Mouse (Mus musculus) embryonic facial prominence, embryonic 12.5 days (tissue): Measurements from ENCODE around the gene Ccdc107. TPM values are rescaled to one million over a fixed set of nuclear protein-coding genes. Genes with fewer than 3 reads are reported as not detected.

Experiments
- ATAC-seq: fragments of 200-750 bp; cut with Nextera tagmentation; 2 replicates; pipeline ENCODE4 v1.8.0; 2017; ENCODE audit not compliant: insufficient number of reproducible peaks, insufficient read depth, low FRiP score, low TSS enrichment
- H3K27ac ChIP-seq: fragments of 300-500 bp; sonication (generic); 2 replicates; pipeline ENCODE4 v1.5.1; 2016; ENCODE audit warnings: mild to moderate bottlenecking
- H3K27me3 ChIP-seq: fragments of 300-500 bp; sonication (generic); 2 replicates; pipeline ENCODE4 v1.6.1; 2016; ENCODE audit warnings: mild to moderate bottlenecking, moderate library complexity
- H3K36me3 ChIP-seq: fragments of 300-500 bp; sonication (generic); 2 replicates; pipeline ENCODE4 v1.6.1; 2016; ENCODE audit warnings: mild to moderate bottlenecking
- H3K4me1 ChIP-seq: fragments of 300-500 bp; sonication (generic); 2 replicates; pipeline ENCODE4 v1.6.1; 2016
- H3K4me2 ChIP-seq: fragments of 300-500 bp; sonication (generic); replicated peaks from 2 replicates; pipeline ENCODE4 v1.6.1; 2016; ENCODE audit warnings: mild to moderate bottlenecking, moderate library complexity
- H3K4me3 ChIP-seq: fragments of 300-500 bp; sonication (generic); 2 replicates; pipeline ENCODE4 v1.5.1; 2016; ENCODE audit warnings: mild to moderate bottlenecking
- H3K9ac ChIP-seq: fragments of 300-500 bp; sonication (generic); 2 replicates; pipeline ENCODE4 v1.6.1; 2016; ENCODE audit warnings: mild to moderate bottlenecking, moderate library complexity
- H3K9me3 ChIP-seq: fragments of 300-500 bp; sonication (generic); 2 replicates; pipeline ENCODE4 v1.6.1; 2016; ENCODE audit warnings: mild to moderate bottlenecking, moderate library complexity
- WGBS: fragments of 180-500 bp; shearing (Covaris S2); methylation state at CpG from one replicate; pipeline ENCODE4 v1.1.7; 2016; 5-methylcytosine and 5-hydroxymethylcytosine counted together
- polyA plus RNA-seq: library from polyadenylated mRNA; unstranded; fragments of >200 nt; fragmentation: Nextera tagmentation; extraction: Ambion mirVana; gene quantifications from 2 replicates; pipeline ENCODE4 v1.2.1, GENCODE M21; 2016

Gene Ccdc107
- polyA plus RNA-seq, 1 experiment from 2014 or later = 62.3 TPM

- Histone ChIP-seq H3K27ac (no peak overlapping the region), H3K9me3 (no peaks in the 10 kb centered on the region), H3K36me3 (no peaks in the 10 kb centered on the region), H3K27me3 (peaks cover 17% of the 10 kb centered on the region; the same call in 1 of the 2 replicates), H3K9ac (no peak overlapping the region), H3K4me1 (peaks cover 15% of the 10 kb centered on the region), H3K4me3 (no peak overlapping the region), H3K4me2 (no peak overlapping the region)
- no peak for ATAC-seq
- 82% methylated on average over 6 of the region's 6 CpGs for WGBS
Measured at GRCm38 (mm10) chr4:43503506-43503905, 10.8 kb downstream of the Ccdc107 start.

DNA sequence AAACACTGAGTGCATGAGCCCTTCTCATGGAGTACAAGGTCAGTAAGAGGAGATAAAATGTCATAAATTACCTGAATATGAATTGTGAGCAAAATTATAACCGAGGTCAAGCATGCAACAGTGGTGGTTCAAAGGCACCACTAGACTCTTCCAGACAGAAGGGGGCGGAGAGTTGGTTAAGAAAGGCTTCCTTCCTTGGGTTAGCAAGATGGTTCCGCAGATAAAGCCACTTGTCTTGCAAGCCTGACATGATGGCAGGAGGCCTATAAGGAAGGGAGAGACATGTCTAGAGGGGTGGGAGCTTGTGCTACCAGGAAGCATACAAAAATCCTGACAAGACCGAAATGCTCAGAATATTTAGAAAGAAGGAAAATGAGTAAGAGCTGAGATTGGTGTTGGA lies 11.6 kb downstream of the Ccdc107 start:
- no peaks in the 10 kb centered on the region for H3K9me3 ChIP-seq
- H3K27me3 ChIP-seq = peaks cover 17% of the 10 kb centered on the region; the same call in 1 of the 2 replicates
- no peak overlapping the region for H3K9ac ChIP-seq
- H3K4me1 ChIP-seq = peaks cover 17% of the 10 kb centered on the region
- no peak for ATAC-seq
- no peak overlapping the region for H3K4me2 ChIP-seq
- H3K36me3 ChIP-seq = no peaks in the 10 kb centered on the region
- H3K4me3 ChIP-seq = no peak overlapping the region
- H3K27ac ChIP-seq = no peak overlapping the region
- WGBS = 81% methylated on average over 4 of the region's 4 CpGs

DNA sequence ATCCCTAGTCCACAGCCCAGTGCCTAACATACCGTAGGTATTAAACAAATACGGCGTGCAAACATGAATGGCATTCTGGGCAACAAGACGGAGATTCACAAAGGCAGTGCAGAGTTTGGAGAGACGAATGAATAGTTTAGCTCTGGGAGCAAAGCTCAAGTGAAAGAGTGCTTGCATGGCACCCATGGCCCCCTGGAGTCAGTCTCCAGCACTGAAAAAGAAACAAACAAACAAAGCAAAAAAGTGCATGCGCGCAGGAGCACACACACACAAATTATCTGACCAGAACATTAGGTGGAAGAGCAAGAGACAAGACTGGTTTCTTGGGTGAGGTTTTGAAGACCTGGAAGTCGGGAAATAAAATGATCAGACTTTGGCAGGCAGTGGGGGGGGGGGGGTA lies 13.4 kb downstream of the Ccdc107 start:
- no peak overlapping the region for H3K4me3 ChIP-seq
- H3K27ac ChIP-seq = no peak overlapping the region
- no peak overlapping the region for H3K4me2 ChIP-seq
- H3K4me1 ChIP-seq = peaks cover 19% of the 10 kb centered on the region
- 82% methylated on average over 8 of the region's 8 CpGs for WGBS
- H3K9me3 ChIP-seq = no peaks in the 10 kb centered on the region
- no peak overlapping the region for H3K9ac ChIP-seq
- H3K36me3 ChIP-seq = no peaks in the 10 kb centered on the region
- no peak for ATAC-seq
- H3K27me3 ChIP-seq = peaks cover 17% of the 10 kb centered on the region; the same call in 1 of the 2 replicates

DNA sequence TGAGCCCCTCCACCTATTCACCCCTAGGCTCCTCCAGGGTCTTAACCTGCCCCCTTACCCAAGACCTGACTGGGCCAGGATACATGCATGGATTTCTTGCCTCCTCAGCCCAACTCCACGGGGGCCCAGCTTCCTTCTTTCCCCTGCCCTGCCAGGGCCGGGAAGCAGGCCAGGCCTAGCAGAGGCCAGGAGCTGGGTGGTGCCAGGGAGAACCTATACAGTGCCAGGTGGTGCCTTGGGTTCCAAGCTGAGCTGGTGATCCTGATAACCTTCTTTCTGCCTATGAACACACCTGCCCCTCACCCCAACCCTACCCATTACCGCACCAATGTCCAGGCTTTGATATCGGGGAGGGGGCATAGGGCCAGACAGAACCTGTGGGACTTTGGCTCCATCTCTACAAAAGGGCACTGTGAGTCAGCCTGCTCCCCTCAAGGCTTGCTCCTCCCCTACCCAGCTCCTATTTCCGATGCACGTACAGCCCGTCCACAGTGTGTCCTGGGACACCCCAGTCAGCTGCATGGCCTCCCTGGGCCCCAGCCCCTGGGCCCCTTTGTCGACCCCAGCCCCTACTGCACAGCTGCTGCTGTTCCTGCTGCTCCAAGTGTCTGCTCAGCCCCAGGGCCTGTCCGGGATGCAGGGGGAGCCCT lies 14.0 kb downstream of the Ccdc107 start, which contains the start of gene Car9:
TSS of gene Car9 (plus strand) at position 431 of the 650 bp plus-strand sequence.
- 0 out of 2 replicates have a peak within 1 kb of the TSS, but pooled peaks have one; percentile 39 for H3K4me3 ChIP-seq
- no peaks in the 10 kb centered on the region for H3K9me3 ChIP-seq
- peak within 1 kb of the TSS; percentile 24; the same call in 1 of the 2 replicates for H3K9ac ChIP-seq
- H3K27me3 ChIP-seq = peaks cover 17% of the 10 kb centered on the region; the same call in 1 of the 2 replicates
- H3K36me3 ChIP-seq = no peaks in the 10 kb centered on the region
- no peak within 1 kb of the TSS for H3K27ac ChIP-seq
- peak within 1 kb of the TSS; percentile 58 for H3K4me2 ChIP-seq
- WGBS = 37% methylated on average over 9 of the region's 9 CpGs
- peaks cover 19% of the 10 kb centered on the region for H3K4me1 ChIP-seq
- ATAC-seq = no peak

DNA sequence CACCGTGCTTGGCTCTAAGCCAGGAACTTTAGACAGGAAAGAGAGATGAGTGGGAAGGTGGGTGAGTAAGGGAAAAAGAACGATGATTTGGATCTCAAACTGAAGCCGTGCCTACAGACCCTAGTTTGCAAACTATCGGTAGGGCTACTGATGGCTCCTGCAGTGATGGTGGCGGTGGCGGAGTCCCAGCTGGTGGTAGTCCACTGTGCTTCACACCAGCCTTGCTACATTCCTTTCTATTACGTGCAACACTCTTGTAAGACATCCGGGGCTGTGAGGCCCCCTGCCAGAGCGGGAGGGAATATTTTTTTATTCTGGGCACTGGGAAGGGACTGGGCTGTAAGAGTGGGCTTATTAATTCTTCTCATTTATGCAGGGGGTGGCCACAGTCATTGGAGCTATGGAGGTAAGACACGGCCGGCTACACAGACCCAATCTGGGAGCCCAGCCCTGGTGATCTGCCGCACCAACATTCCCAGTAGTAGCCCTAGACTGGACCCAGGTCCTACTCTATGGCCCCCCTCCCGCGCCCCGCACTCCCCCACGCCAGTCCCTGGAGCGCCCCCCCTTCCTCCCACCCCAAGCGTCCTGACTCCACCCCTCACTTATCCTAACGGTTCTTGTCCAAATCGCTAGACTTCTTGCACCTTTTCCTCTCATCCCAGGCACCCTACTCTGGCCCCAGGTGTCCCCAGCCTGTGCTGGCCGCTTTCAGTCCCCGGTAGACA lies 15.4 kb downstream of the Ccdc107 start:
- Histone ChIP-seq H3K9ac (peak overlapping the region; percentile 35; the same call in 1 of the 2 replicates), H3K9me3 (no peaks in the 10 kb centered on the region), H3K4me3 (peak overlapping the region; percentile 39), H3K4me2 (peak overlapping the region; percentile 58), H3K27ac (no peak overlapping the region), H3K36me3 (no peaks in the 10 kb centered on the region), H3K27me3 (peaks cover 17% of the 10 kb centered on the region; the same call in 1 of the 2 replicates), H3K4me1 (peaks cover 23% of the 10 kb centered on the region)
- peak; percentile 28 for ATAC-seq
- 12% methylated on average over 22 of the region's 22 CpGs for WGBS

DNA sequence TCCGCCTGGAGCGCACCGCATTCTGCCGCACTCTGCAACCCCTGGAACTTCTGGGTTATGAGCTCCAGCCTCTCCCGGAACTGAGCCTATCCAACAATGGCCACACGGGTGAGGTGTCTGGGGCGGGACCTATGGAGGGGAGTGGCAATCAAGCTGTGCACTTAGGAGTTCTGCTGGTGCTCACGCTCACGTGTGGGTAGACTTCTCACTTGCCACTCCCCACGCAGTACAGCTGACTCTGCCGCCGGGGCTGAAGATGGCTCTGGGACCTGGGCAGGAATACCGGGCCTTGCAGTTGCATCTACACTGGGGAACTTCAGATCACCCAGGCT lies 15.9 kb downstream of the Ccdc107 start:
- peaks cover 17% of the 10 kb centered on the region; the same call in 1 of the 2 replicates for H3K27me3 ChIP-seq
- peak; percentile 66 for ATAC-seq
- H3K4me2 ChIP-seq = peak overlapping the region; percentile 58
- H3K4me3 ChIP-seq = peak overlapping the region; percentile 39
- H3K27ac ChIP-seq = no peak overlapping the region
- 9% methylated on average over 13 of the region's 13 CpGs for WGBS
- peak overlapping the region; percentile 35; the same call in 1 of the 2 replicates for H3K9ac ChIP-seq
- peaks cover 23% of the 10 kb centered on the region for H3K4me1 ChIP-seq
- no peaks in the 10 kb centered on the region for H3K9me3 ChIP-seq
- H3K36me3 ChIP-seq = no peaks in the 10 kb centered on the region

- Histone ChIP-seq H3K9me3 (no peaks in the 10 kb centered on the region), H3K9ac (0 out of 2 replicates have a peak overlapping the region, but pooled peaks have one; percentile 35), H3K4me1 (peaks cover 23% of the 10 kb centered on the region), H3K4me3 (peak overlapping the region; percentile 39), H3K27me3 (peaks cover 17% of the 10 kb centered on the region; the same call in 1 of the 2 replicates), H3K27ac (no peak overlapping the region), H3K36me3 (no peaks in the 10 kb centered on the region), H3K4me2 (peak overlapping the region; percentile 58)
- 0 out of 2 replicates have a peak, but pooled peaks have one; percentile 2 for ATAC-seq
- WGBS = 32% methylated on average over 9 of the region's 9 CpGs
Measured at GRCm38 (mm10) chr4:43509109-43509508, 16.4 kb downstream of the Ccdc107 start.

DNA sequence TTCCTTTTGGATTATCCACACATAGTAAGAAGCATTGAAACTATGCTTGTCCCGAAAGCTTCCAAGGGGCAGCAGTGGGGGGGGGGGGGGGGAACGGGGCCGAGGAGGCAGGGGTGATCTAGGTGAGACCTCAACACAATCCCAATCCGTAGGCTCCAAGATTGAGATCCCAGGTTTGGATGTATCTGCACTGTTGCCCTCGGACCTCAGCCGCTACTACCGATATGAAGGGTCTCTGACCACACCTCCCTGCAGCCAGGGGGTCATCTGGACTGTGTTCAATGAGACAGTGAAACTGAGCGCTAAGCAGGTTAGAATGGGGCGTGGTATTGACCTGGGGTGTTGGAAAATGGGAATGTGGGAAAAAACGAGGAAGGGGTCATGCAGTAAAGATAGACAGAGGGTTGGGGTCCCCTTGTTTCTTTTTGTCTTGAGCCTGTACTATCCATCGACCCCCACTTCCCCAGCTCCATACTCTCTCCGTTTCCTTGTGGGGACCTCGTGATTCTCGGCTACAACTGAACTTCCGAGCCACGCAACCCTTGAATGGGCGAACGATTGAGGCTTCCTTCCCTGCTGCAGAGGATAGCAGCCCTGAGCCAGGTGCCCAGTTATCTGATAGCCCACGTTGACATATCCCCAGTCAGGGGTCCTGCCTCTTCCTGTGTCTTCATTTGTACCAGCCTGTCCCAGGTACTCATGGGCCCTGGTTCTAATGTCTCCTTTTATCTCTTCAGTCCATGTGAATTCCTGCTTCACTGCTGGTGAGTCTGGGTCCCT lies 19.2 kb downstream of the Ccdc107 start:
- Histone ChIP-seq H3K4me2 (no peak overlapping the region), H3K4me3 (no peak overlapping the region), H3K36me3 (peaks cover 9% of the 10 kb centered on the region; the same call in 1 of the 2 replicates), H3K27ac (no peak overlapping the region), H3K9ac (no peak overlapping the region), H3K27me3 (peaks cover 12% of the 10 kb centered on the region; the same call in 1 of the 2 replicates), H3K9me3 (no peaks in the 10 kb centered on the region), H3K4me1 (peaks cover 23% of the 10 kb centered on the region)
- no peak for ATAC-seq
- 78% methylated on average over 19 of the region's 19 CpGs for WGBS

DNA sequence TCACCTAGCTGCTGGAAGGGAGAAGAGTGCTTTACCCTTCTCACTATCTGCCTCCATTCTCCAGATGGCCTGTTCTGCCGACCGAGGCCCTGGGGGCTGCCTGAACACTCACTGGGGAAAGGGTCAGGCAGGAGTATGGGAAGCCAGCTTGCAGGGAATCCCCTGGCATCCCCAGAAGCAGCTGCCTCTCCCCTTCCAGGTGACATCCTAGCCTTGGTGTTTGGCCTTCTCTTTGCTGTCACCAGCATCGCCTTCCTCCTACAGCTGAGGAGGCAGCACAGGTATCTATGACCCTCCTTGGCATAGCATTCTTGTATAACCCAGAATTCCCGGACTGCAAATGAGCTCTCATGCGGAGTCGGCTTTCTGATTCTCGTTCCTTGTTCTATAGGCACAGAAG lies 20.0 kb downstream of the Ccdc107 start:
- Histone ChIP-seq H3K9ac (no peak overlapping the region), H3K9me3 (no peaks in the 10 kb centered on the region), H3K27me3 (0 out of 2 replicates have a peak, but pooled peaks cover 4% of the 10 kb centered on the region), H3K4me1 (peaks cover 22% of the 10 kb centered on the region), H3K4me3 (no peak overlapping the region), H3K4me2 (no peak overlapping the region), H3K27ac (no peak overlapping the region), H3K36me3 (peaks cover 9% of the 10 kb centered on the region; the same call in 1 of the 2 replicates)
- ATAC-seq = no peak
- WGBS = 52% methylated on average over 7 of the region's 7 CpGs

GRCm38 (mm10) chr4:43513300-43513699 lies 20.6 kb downstream of the Ccdc107 start:
- H3K27me3 ChIP-seq = no peaks in the 10 kb centered on the region

GRCm38 (mm10) chr4:43513791-43514190 lies 21.1 kb downstream of the Ccdc107 start:
- Histone ChIP-seq H3K27ac (no peak overlapping the region), H3K9ac (no peak overlapping the region), H3K4me1 (peaks cover 16% of the 10 kb centered on the region; the same call in 1 of the 2 replicates), H3K36me3 (peaks cover 9% of the 10 kb centered on the region; the same call in 1 of the 2 replicates), H3K4me2 (no peak overlapping the region), H3K4me3 (no peak overlapping the region), H3K9me3 (no peaks in the 10 kb centered on the region), H3K27me3 (no peaks in the 10 kb centered on the region)
- 81% methylated on average over 4 of the region's 4 CpGs for WGBS
- ATAC-seq = no peak

More at GRCm38 (mm10) chr4:43513300-43513699, 20.6 kb downstream of the Ccdc107 start:
- H3K9me3 ChIP-seq = no peaks in the 10 kb centered on the region
- H3K27ac ChIP-seq = no peak overlapping the region
- H3K36me3 ChIP-seq = peaks cover 9% of the 10 kb centered on the region; the same call in 1 of the 2 replicates
- no peak overlapping the region for H3K4me2 ChIP-seq
- 82% methylated on average over 4 of the region's 4 CpGs for WGBS
- H3K4me3 ChIP-seq = no peak overlapping the region
- no peak for ATAC-seq
- H3K9ac ChIP-seq = no peak overlapping the region
- H3K4me1 ChIP-seq = peaks cover 16% of the 10 kb centered on the region
